Mouse (Mus musculus) ES-Bruce4 (cell line): ENCODE data around the gene Ift172.

Experiments
- CTCF ChIP-seq: IDR thresholded peaks from one replicate; pipeline ENCODE4 v1.8.1; 2011; ENCODE audit warnings: low read depth, low read length
- EP300 ChIP-seq: IDR thresholded peaks from 2 replicates; pipeline ENCODE4 v1.6.1; 2011; ENCODE audit warnings: low read depth, low read length; ENCODE audit not compliant: insufficient read depth
- POLR2A ChIP-seq: IDR thresholded peaks from one replicate; pipeline ENCODE4 v1.8.1; 2011; ENCODE audit warnings: low read length; ENCODE audit not compliant: insufficient read depth

GRCm38 (mm10) chr5:31218294-31218693 lies 72.6 kb downstream of the Ift172 start:
- TF ChIP-seq CTCF = no peak
- TF ChIP-seq POLR2A = no peak
- no peak for TF ChIP-seq EP300
